Mouse (Mus musculus): Measurements from ENCODE around the gene Tmem159. TPM values are rescaled to one million over a fixed set of nuclear protein-coding genes. Genes with fewer than 3 reads are reported as not detected.

Tmem159 gene
- polyA plus RNA-seq (2015; fragmentation: Nextera tagmentation; extraction: Ambion mirVana): 6.7 and 7.9 TPM in 2 replicates

DNA sequence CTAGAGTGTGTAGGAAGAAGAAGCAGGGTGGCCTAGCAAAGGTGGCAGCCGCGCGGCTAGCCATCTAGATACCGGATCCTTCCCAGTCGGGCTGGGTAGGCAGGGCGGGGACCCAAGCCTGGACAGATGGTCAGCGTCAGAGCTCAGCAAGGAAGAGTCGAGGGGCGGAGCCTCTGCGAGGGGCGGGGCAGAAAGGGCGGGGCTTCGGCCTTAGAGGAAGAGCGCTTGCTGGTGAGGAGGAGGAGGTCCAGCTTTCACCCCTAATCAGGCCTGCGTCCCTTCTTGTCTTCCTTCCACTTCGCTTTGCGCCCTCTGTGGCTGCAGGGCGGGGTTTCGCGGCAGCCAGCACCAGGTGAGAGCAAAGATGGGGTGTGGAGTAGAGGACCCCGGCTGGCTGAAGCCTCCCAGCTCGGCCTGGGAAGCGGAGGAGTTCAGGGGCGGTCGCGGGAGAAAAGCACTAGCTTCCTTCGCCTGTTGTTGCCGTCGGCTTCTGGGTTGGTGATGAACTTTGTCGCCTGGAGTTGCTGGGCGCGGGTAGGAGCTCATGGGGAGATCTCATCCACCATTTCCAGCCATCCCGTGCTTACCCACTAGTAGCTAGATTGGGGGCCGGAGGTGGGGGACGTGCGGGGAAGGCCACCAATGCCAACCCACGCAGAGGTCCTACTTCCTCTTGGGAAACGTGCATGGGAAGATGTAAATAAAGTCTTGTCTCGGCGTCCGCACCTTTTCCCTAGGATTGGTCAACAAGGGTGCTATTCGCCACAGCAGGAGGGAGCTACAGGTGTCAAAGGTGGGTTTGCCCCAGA lies at the start of gene Tmem159:
Gene Tmem159, plus strand, starts transcription at position 190 of the 809 bp plus-strand sequence.
- peak within 1 kb of the TSS; percentile 48 for H3K9ac ChIP-seq (replicated peaks; ENCODE audit: low read depth, low read length)
- H3K4me2 ChIP-seq (ENCODE audit: low read length): peak within 1 kb of the TSS; percentile 68
- no peaks in the 10 kb centered on the region for H3K9me3 ChIP-seq (ENCODE audit: control insufficient read depth, low read length)
- whole genome bisulfite sequencing: 1% methylated on average over 39 of the region's 42 CpGs
- H3K4me3 ChIP-seq (replicated peaks; ENCODE audit: low read length): peak within 1 kb of the TSS; percentile 47
- no peak within 1 kb of the TSS for H3K27ac ChIP-seq (ENCODE audit: low read length)
- H3K4me1 ChIP-seq (replicated peaks; ENCODE audit: control insufficient read depth, insufficient read depth, low read length): peaks cover 15% of the 10 kb centered on the region
- peak; percentile 71 for ATAC-seq
- H3K27me3 ChIP-seq (replicated peaks; ENCODE audit: control insufficient read depth, insufficient read depth, low read length): peaks cover 20% of the 10 kb centered on the region; the same call in 1 of the 2 replicates
- H3K36me3 ChIP-seq (ENCODE audit: control insufficient read depth, insufficient read depth): no peaks in the 10 kb centered on the region

DNA sequence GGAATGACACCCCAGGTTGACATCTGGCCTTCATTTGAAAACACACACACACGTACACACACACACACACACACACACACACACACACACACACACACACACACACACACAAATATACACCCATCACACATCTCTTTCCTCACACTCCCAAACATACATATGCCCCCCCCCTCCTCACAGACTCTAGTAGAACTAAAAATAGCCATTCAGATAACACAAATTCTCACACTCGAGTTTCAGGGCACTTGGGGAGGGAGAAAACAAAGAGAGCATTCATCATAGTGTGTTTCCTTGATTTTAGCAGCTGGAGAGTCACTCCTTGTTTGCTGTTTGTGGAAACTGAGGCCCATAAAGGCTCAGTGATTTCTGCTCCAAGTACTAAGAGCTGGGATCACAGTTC lies 48.1 kb upstream of the Tmem159 start:
- 58% methylated on average over 2 of the region's 2 CpGs for WGBS
- H3K4me1 ChIP-seq (replicated peaks; ENCODE audit: control insufficient read depth, insufficient read depth, low read length): no peaks in the 10 kb centered on the region
- no peak for ATAC-seq

DNA sequence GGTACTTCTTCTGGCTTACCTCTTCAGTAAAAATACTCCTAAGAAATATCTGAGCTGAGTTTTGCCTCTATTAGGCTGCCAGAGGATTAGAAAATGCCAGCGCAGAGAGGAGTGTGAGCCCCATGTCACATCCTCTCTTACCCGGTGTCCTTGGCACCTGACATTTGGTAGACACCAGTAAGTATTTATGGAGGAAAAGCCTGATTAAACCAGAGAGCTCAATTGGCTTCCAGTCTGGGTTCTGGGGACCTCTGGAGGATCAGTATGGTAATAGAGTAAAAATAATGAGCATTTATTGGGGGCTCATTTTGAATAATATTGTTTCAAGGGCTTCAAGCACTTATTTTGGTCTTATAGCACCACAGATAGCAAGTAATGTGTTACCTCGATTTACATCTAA lies 46.7 kb upstream of the Tmem159 start:
- WGBS: 83% methylated on average over 3 of the region's 3 CpGs
- no peak for ATAC-seq

More for the DNA sequence above, 48.1 kb upstream of the Tmem159 start:
- Histone ChIP-seq H3K27me3 (replicated peaks; ENCODE audit: control insufficient read depth, insufficient read depth, low read length) (no peaks in the 10 kb centered on the region), H3K4me2 (ENCODE audit: low read length) (no peak overlapping the region), H3K36me3 (ENCODE audit: control insufficient read depth, insufficient read depth) (no peaks in the 10 kb centered on the region), H3K9ac (replicated peaks; ENCODE audit: low read depth, low read length) (no peak overlapping the region), H3K27ac (ENCODE audit: low read length) (no peak overlapping the region), H3K4me3 (replicated peaks; ENCODE audit: low read length) (no peak overlapping the region), H3K9me3 (ENCODE audit: control insufficient read depth, low read length) (no peaks in the 10 kb centered on the region)

DNA sequence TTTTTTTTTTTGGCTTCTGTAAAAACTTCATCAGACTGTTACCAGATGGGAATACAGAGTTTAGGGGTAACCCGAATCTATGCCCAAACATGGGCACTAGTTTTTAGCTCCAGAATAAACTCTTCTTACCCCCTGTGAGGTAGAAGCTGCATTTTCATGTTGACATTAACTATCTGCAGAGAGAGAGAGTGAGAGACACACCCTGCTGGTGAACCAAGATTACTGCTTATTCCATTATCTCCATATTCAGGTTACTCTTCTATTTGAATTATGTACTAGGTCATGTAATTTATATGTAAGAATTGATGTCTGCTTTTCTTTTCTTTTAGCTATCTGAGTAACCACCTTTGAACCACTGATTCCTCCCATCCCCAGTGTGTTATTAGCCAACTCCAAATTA lies 38.1 kb upstream of the Tmem159 start:
- H3K9me3 ChIP-seq (ENCODE audit: control insufficient read depth, low read length): no peaks in the 10 kb centered on the region
- H3K36me3 ChIP-seq (ENCODE audit: control insufficient read depth, insufficient read depth): no peaks in the 10 kb centered on the region
- no peaks in the 10 kb centered on the region for H3K4me1 ChIP-seq (replicated peaks; ENCODE audit: control insufficient read depth, insufficient read depth, low read length)
- no peak overlapping the region for H3K4me2 ChIP-seq (ENCODE audit: low read length)
- H3K4me3 ChIP-seq (replicated peaks; ENCODE audit: low read length): no peak overlapping the region
- 87% methylated on average over 1 of the region's 1 CpGs for WGBS
- no peak overlapping the region for H3K9ac ChIP-seq (replicated peaks; ENCODE audit: low read depth, low read length)
- no peak overlapping the region for H3K27ac ChIP-seq (ENCODE audit: low read length)
- H3K27me3 ChIP-seq (replicated peaks; ENCODE audit: control insufficient read depth, insufficient read depth, low read length): no peaks in the 10 kb centered on the region
- ATAC-seq: no peak

More for the DNA sequence above, 46.7 kb upstream of the Tmem159 start:
- no peak overlapping the region for H3K4me2 ChIP-seq (ENCODE audit: low read length)
- H3K36me3 ChIP-seq (ENCODE audit: control insufficient read depth, insufficient read depth): no peaks in the 10 kb centered on the region
- no peaks in the 10 kb centered on the region for H3K9me3 ChIP-seq (ENCODE audit: control insufficient read depth, low read length)
- H3K9ac ChIP-seq (replicated peaks; ENCODE audit: low read depth, low read length): no peak overlapping the region
- H3K27me3 ChIP-seq (replicated peaks; ENCODE audit: control insufficient read depth, insufficient read depth, low read length): no peaks in the 10 kb centered on the region
- no peak overlapping the region for H3K27ac ChIP-seq (ENCODE audit: low read length)
- H3K4me1 ChIP-seq (replicated peaks; ENCODE audit: control insufficient read depth, insufficient read depth, low read length): no peaks in the 10 kb centered on the region
- no peak overlapping the region for H3K4me3 ChIP-seq (replicated peaks; ENCODE audit: low read length)

DNA sequence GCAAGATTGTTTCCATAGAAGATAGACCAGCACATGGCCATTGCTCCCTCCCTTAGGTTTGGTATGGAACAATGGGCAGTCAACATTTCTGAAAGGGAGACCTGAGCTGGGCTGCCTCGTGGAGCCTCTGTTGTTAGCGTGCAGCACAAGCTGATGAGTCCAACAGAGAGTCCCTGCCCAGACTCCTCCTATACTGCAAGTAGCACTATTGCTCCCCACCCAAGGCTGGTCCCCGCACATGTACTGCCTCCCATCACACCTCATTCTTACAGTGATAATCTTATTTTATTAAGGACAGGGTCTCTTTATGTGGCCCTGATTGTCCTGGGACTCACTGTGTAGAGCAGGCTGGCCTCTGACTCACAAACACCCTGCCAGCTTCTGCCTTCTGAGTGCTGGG lies 34.0 kb upstream of the Tmem159 start:
- Histone ChIP-seq H3K4me2 (ENCODE audit: low read length) (no peak overlapping the region), H3K27ac (ENCODE audit: low read length) (no peak overlapping the region), H3K36me3 (ENCODE audit: control insufficient read depth, insufficient read depth) (no peaks in the 10 kb centered on the region), H3K9me3 (ENCODE audit: control insufficient read depth, low read length) (no peaks in the 10 kb centered on the region), H3K9ac (replicated peaks; ENCODE audit: low read depth, low read length) (no peak overlapping the region), H3K27me3 (replicated peaks; ENCODE audit: control insufficient read depth, insufficient read depth, low read length) (no peaks in the 10 kb centered on the region), H3K4me3 (replicated peaks; ENCODE audit: low read length) (no peak overlapping the region), H3K4me1 (replicated peaks; ENCODE audit: control insufficient read depth, insufficient read depth, low read length) (no peaks in the 10 kb centered on the region; the same call in 1 of the 2 replicates)
- ATAC-seq: no peak
- WGBS: 75% methylated on average over 3 of the region's 3 CpGs

DNA sequence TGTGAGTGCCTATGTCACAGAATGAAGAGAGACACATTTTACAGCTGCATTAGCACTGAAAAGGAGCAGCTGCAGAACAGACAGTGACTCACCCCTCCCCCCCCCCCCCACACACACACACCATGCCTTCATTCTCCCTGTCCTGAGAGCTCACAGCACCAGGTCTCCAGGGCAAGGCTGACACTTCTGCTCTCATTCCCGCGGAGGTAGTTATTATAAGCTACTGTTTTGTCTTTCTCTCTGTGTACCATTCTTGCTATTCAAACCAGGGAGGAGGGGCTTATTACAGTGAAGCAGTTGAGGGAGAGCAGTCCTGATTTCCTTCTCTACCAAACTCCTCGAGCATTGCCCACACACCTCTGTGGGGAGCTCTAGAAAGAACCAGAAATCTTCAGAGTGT lies 33.0 kb upstream of the Tmem159 start:
- no peak overlapping the region for H3K9ac ChIP-seq (replicated peaks; ENCODE audit: low read depth, low read length)
- H3K4me1 ChIP-seq (replicated peaks; ENCODE audit: control insufficient read depth, insufficient read depth, low read length): no peaks in the 10 kb centered on the region; the same call in 1 of the 2 replicates
- no peaks in the 10 kb centered on the region for H3K9me3 ChIP-seq (ENCODE audit: control insufficient read depth, low read length)
- no peaks in the 10 kb centered on the region for H3K27me3 ChIP-seq (replicated peaks; ENCODE audit: control insufficient read depth, insufficient read depth, low read length)
- no peak overlapping the region for H3K4me2 ChIP-seq (ENCODE audit: low read length)
- H3K27ac ChIP-seq (ENCODE audit: low read length): no peak overlapping the region
- no peaks in the 10 kb centered on the region for H3K36me3 ChIP-seq (ENCODE audit: control insufficient read depth, insufficient read depth)
- ATAC-seq: 0 out of 2 replicates have a peak, but pooled peaks have one; percentile 15
- WGBS: 22% methylated on average over 3 of the region's 3 CpGs
- no peak overlapping the region for H3K4me3 ChIP-seq (replicated peaks; ENCODE audit: low read length)

DNA sequence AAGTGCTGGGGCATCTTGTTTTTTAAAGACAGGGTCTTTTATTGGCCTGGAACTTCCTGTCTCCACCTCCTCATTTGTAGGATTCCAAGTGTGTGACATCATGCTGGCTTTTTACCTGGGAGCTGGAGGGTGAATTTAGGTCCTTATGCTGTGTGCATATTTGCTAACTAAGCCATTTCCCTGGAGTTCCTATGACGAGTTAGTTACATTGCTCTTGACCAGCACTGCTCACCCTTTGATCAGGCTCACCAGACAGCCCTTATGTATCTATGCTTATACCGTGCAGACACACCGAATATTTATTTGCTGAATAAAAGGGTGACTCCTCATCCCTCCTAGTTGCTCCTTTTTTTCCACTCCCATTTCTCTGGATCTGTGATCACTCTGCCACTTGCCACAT lies 22.0 kb upstream of the Tmem159 start:
- WGBS: 77% methylated on average over 3 of the region's 3 CpGs
- no peak overlapping the region for H3K4me3 ChIP-seq (replicated peaks; ENCODE audit: low read length)
- no peak overlapping the region for H3K27ac ChIP-seq (ENCODE audit: low read length)
- H3K36me3 ChIP-seq (ENCODE audit: control insufficient read depth, insufficient read depth): no peaks in the 10 kb centered on the region
- H3K4me2 ChIP-seq (ENCODE audit: low read length): no peak overlapping the region
- no peaks in the 10 kb centered on the region for H3K4me1 ChIP-seq (replicated peaks; ENCODE audit: control insufficient read depth, insufficient read depth, low read length)
- no peak for ATAC-seq
- H3K27me3 ChIP-seq (replicated peaks; ENCODE audit: control insufficient read depth, insufficient read depth, low read length): no peaks in the 10 kb centered on the region
- no peaks in the 10 kb centered on the region for H3K9me3 ChIP-seq (ENCODE audit: control insufficient read depth, low read length)
- no peak overlapping the region for H3K9ac ChIP-seq (replicated peaks; ENCODE audit: low read depth, low read length)

DNA sequence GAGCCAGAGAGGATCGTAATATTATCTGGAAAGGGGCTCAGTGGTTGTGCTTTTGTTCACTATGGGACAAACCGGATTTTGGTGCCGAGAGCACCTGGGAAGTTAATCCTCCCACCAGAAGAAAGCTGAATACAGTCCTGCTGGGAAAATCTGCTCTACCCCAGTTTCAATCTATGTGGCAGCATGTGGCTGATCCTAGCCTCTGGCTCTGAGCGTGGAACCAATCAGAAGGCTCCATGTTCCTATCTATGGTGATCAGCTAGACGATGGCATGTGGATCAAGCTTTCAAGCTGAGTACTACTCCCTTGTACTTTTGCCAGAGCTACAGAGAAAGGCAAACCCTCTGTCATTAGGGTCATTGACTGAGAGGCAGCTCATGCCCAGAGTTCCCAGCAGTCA lies 9.1 kb upstream of the Tmem159 start:
- no peak overlapping the region for H3K27ac ChIP-seq (ENCODE audit: low read length)
- H3K4me1 ChIP-seq (replicated peaks; ENCODE audit: control insufficient read depth, insufficient read depth, low read length): no peaks in the 10 kb centered on the region
- H3K36me3 ChIP-seq (ENCODE audit: control insufficient read depth, insufficient read depth): no peaks in the 10 kb centered on the region
- H3K4me3 ChIP-seq (replicated peaks; ENCODE audit: low read length): no peak overlapping the region
- H3K27me3 ChIP-seq (replicated peaks; ENCODE audit: control insufficient read depth, insufficient read depth, low read length): no peaks in the 10 kb centered on the region
- WGBS: 6% methylated on average over 5 of the region's 5 CpGs
- no peak for ATAC-seq
- no peak overlapping the region for H3K4me2 ChIP-seq (ENCODE audit: low read length)
- no peaks in the 10 kb centered on the region for H3K9me3 ChIP-seq (ENCODE audit: control insufficient read depth, low read length)
- H3K9ac ChIP-seq (replicated peaks; ENCODE audit: low read depth, low read length): no peak overlapping the region

DNA sequence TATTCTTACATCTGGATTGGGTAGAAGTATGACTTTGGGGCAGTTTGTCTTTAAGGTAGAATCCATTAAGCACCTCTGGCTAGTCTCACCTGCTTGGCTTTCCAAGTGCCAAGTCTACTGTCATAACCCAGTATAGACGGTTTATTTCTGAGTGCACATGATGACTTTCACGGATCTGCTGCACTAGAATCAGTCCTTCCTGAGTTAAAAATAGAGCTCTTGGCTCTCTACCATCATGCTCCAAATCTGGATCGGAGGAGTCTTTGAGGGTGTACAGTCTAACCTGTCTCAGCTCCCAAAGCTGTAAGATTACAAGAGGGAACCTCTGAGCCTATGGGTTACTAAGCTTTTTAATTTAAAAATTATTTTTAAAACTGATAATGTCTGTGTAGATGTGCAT lies 7.9 kb upstream of the Tmem159 start:
- no peak overlapping the region for H3K4me3 ChIP-seq (replicated peaks; ENCODE audit: low read length)
- H3K27ac ChIP-seq (ENCODE audit: low read length): no peak overlapping the region
- no peak overlapping the region for H3K9ac ChIP-seq (replicated peaks; ENCODE audit: low read depth, low read length)
- 91% methylated on average over 3 of the region's 3 CpGs for WGBS
- ATAC-seq: no peak
- H3K36me3 ChIP-seq (ENCODE audit: control insufficient read depth, insufficient read depth): no peaks in the 10 kb centered on the region
- no peaks in the 10 kb centered on the region for H3K27me3 ChIP-seq (replicated peaks; ENCODE audit: control insufficient read depth, insufficient read depth, low read length)
- no peaks in the 10 kb centered on the region for H3K9me3 ChIP-seq (ENCODE audit: control insufficient read depth, low read length)
- H3K4me1 ChIP-seq (replicated peaks; ENCODE audit: control insufficient read depth, insufficient read depth, low read length): no peaks in the 10 kb centered on the region
- H3K4me2 ChIP-seq (ENCODE audit: low read length): no peak overlapping the region
